In the genomic region with DNA sequence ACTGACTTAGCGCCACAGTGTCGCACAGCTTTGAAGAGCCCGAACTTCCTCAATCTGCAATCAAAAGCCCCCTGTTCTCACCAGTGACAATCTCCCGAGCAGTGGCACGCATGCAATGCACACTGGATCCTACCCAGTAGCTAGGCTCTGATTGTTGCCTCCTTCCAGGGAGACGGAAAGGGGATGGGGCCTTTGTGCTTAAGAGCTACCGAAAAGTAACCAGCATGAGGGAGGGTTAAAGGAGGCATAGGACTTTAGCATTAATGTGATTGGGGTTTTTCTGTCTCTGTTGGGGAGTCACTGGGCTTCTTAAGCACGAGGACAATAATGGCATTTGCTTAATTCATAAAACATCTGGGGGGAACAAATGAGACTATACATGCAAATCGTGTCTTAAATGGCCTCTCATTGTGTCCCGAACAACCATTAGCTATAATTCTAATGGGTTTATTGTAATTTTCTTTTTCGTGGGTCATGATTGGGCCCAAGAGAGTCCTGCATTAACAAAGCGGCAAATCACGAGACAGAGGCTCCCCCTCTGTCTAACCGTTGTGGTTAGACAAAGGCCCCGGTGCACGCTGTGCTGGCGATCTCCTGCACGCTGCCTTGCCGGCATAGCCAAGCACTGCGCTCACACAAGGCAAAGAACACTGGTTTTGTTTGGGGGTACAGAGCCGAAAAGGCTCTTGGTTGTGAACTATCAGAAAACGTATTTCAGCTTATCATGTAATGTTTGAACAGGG, we compare ENCODE assay signal across 17 mouse cellular contexts.
DNase-seq lines count a peak whose midpoint lies in the region; ATAC-seq and TF ChIP-seq lines count a peak whose summit lies in the region.
"Had no signal": no experiment of that assay in that cellular context is flagged by ENCODE, and none has a peak within 500 bp of the region (broad histone marks: within the 10 kb centered on the region; RNA-seq: fewer than 3 reads in every experiment).

No protein-coding gene starts in this region.

- H3K9ac ChIP-seq in forebrain, embryonic 12.5 days = no peak overlapping the region
- H3K9ac ChIP-seq in hindbrain, embryonic 16.5 days (ENCODE audit: low read depth, low read length) = peak overlapping the region; percentile 22
- peak overlapping the region; percentile 38; the same call in 1 of the 2 replicates for H3K9ac ChIP-seq in neural tube, embryonic 11.5 days (ENCODE audit: low read length)
- H3K9ac ChIP-seq: heart, embryonic 12.5 days; liver, embryonic 12.5 days had no signal

- H3K27me3 ChIP-seq in forebrain, embryonic 12.5 days = peaks cover 14% of the 10 kb centered on the region; the same call in 1 of the 2 replicates
- no peaks in the 10 kb centered on the region for H3K27me3 ChIP-seq in hindbrain, embryonic 16.5 days (replicated peaks; ENCODE audit: control insufficient read depth, insufficient read depth, low read length)
- H3K27me3 ChIP-seq in neural tube, embryonic 11.5 days (ENCODE audit: control insufficient read depth, insufficient read depth, low read length) = no peaks in the 10 kb centered on the region
- H3K27me3 ChIP-seq: heart, embryonic 12.5 days; liver, embryonic 12.5 days had no signal

- ATAC-seq in forebrain, embryonic 12.5 days (ENCODE audit: low FRiP score) = peak; percentile 89
- peak; percentile 64 for ATAC-seq in hindbrain, embryonic 16.5 days
- peak; percentile 95 for ATAC-seq in neural tube, embryonic 11.5 days (ENCODE audit: insufficient read depth, low FRiP score, low TSS enrichment)
- ATAC-seq: inflammation-experienced regulatory T-cells, adult 6 months; liver, embryonic 12.5 days had no signal

- 23% methylated on average over 22 of the region's 22 CpGs for WGBS in forebrain, embryonic 12.5 days
- 26% methylated on average over 22 of the region's 22 CpGs for WGBS in hindbrain, embryonic 16.5 days
- 45% methylated on average over 22 of the region's 22 CpGs for WGBS in neural tube, embryonic 11.5 days

- peak; percentile 90 for DNase-seq in brain, embryonic 14.5 days (ENCODE audit: low read depth)
- DNase-seq in neural tube, embryonic 11.5 days (ENCODE audit: low spot score) = peak; percentile 70
- no peak for DNase-seq in kidney, postnatal 10 days
- no peak for DNase-seq in MN1 (ENCODE audit: low spot score)
- DNase-seq in gastrocnemius, adult 8-10 months (ENCODE audit: low spot score in 2 of 2) = no peak
- DNase-seq in spleen, adult 12 weeks (ENCODE audit: low spot score) = no peak
- DNase-seq: adrenal gland, postnatal 25 days; cerebellum, adult 2 months; kidney, postnatal 25 days; lung, postnatal 14 days; right cerebral cortex, postnatal 14 days; thymus, postnatal 25 days had no signal

- no peaks in the 10 kb centered on the region for H3K36me3 ChIP-seq in forebrain, embryonic 12.5 days (replicated peaks)
- no peaks in the 10 kb centered on the region for H3K36me3 ChIP-seq in hindbrain, embryonic 16.5 days (ENCODE audit: control insufficient read depth, insufficient read depth, low read length)
- no peaks in the 10 kb centered on the region for H3K36me3 ChIP-seq in neural tube, embryonic 11.5 days (ENCODE audit: control insufficient read depth, insufficient read depth, low read length)
- H3K36me3 ChIP-seq: heart, embryonic 12.5 days; liver, embryonic 12.5 days had no signal

- TF ChIP-seq CTCF in brain, embryonic 14.5 days (IDR thresholded peaks at IDR 0.05; ENCODE audit: borderline replicate concordance, extremely low read depth, insufficient read depth, insufficient read length) = no peak

- no peak for TF ChIP-seq POLR2A in brain, embryonic 14.5 days (IDR thresholded peaks at IDR 0.05; ENCODE audit: borderline replicate concordance, extremely low read depth, insufficient read depth, insufficient read length, poor library complexity, severe bottlenecking)

- H3K27ac ChIP-seq in forebrain, embryonic 12.5 days = peak overlapping the region; percentile 90
- H3K27ac ChIP-seq in hindbrain, embryonic 16.5 days (ENCODE audit: low read depth, low read length) = peak overlapping the region; percentile 71
- peak overlapping the region; percentile 54 for H3K27ac ChIP-seq in neural tube, embryonic 11.5 days (ENCODE audit: low read depth, low read length)
- H3K27ac ChIP-seq: liver, embryonic 12.5 days had no signal

- H3K4me3 ChIP-seq in forebrain, embryonic 12.5 days (replicated peaks) = no peak overlapping the region
- no peak overlapping the region for H3K4me3 ChIP-seq in hindbrain, embryonic 16.5 days (ENCODE audit: low read length)
- no peak overlapping the region for H3K4me3 ChIP-seq in neural tube, embryonic 11.5 days (ENCODE audit: low read depth, low read length)
- H3K4me3 ChIP-seq: heart, embryonic 12.5 days; liver, embryonic 12.5 days had no signal

- peak overlapping the region; percentile 6; the same call in 1 of the 2 replicates for H3K4me2 ChIP-seq in forebrain, embryonic 12.5 days
- peak overlapping the region; percentile 22 for H3K4me2 ChIP-seq in hindbrain, embryonic 16.5 days (ENCODE audit: low read length)
- no peak overlapping the region for H3K4me2 ChIP-seq in neural tube, embryonic 11.5 days (ENCODE audit: low read depth)
- H3K4me2 ChIP-seq: heart, embryonic 12.5 days; liver, embryonic 12.5 days had no signal

- peaks cover 28% of the 10 kb centered on the region for H3K4me1 ChIP-seq in forebrain, embryonic 12.5 days
- peaks cover 17% of the 10 kb centered on the region for H3K4me1 ChIP-seq in hindbrain, embryonic 16.5 days (ENCODE audit: control insufficient read depth, insufficient read depth, low read depth, low read length)
- no peaks in the 10 kb centered on the region; the same call in 1 of the 2 replicates for H3K4me1 ChIP-seq in neural tube, embryonic 11.5 days (ENCODE audit: control insufficient read depth, insufficient read depth, low read length)
- H3K4me1 ChIP-seq: heart, embryonic 12.5 days; liver, embryonic 12.5 days had no signal

- no peaks in the 10 kb centered on the region for H3K9me3 ChIP-seq in forebrain, embryonic 12.5 days
- no peaks in the 10 kb centered on the region for H3K9me3 ChIP-seq in hindbrain, embryonic 16.5 days (ENCODE audit: control insufficient read depth, low read length)
- no peaks in the 10 kb centered on the region for H3K9me3 ChIP-seq in neural tube, embryonic 11.5 days (ENCODE audit: control insufficient read depth, low read length)
- H3K9me3 ChIP-seq: heart, embryonic 12.5 days; liver, embryonic 12.5 days had no signal

Comparison
In these comparisons a context has a peak if more than half of its experiments do, and no peak if none do; other contexts are left out.
1. DNase-seq: peak in brain, embryonic 14.5 days (single experiment) and neural tube, embryonic 11.5 days (single experiment); none in kidney, postnatal 10 days (single experiment), MN1 (single experiment), gastrocnemius, adult 8-10 months (0 of 2) and spleen, adult 12 weeks (single experiment).
2. Peak in every context shown above with its lines, with median percentiles within 50 percentile points of each other: ATAC-seq and H3K27ac ChIP-seq.